Mouse (Mus musculus): ENCODE data around the gene Slc23a2.

DNA sequence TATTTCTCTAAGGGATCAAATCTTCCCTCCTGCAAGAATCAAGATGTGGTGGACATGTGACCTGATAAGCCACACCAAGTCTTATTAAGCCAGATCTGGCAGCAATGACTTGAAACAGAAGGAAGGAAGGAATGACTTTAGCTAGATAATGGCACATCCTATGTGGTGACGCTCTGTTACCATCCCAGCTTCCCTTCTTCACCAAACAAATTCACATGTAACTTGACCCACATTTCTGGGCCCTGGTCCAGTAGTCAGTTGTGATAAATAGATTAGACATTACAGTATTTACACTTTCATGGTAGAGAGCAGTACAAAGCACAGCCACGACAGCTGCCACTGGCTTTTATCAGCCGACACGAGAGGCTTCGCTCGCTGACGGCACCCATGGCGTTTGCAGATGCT lies 89.6 kb downstream of the Slc23a2 start:
- no peak for TF ChIP-seq POLR2A (IDR thresholded peaks at IDR 0.05; ENCODE audit: low read depth, low read length)
- no peak for TF ChIP-seq CTCF (IDR thresholded peaks at IDR 0.05; ENCODE audit: borderline replicate concordance, insufficient read depth, low read length)

Measured in embryonic fibroblast, embryonic 13.5 days (primary cell).